Mouse (Mus musculus) forebrain, embryonic 10.5 days (tissue): Measurements from ENCODE around the gene Slc28a3. TPM values are rescaled to one million over a fixed set of nuclear protein-coding genes. Genes with fewer than 3 reads are reported as not detected.

Experiments used
- DNase-seq: peaks from one replicate; pipeline ENCODE4 v3.0.0-alpha.2; 2017; ENCODE audit warnings: low spot score; ENCODE audit errors: extremely low spot score
- H3K27ac ChIP-seq: fragments of 300-500 bp; sonication (generic); 2 replicates; pipeline ENCODE4 v1.5.1; 2016; ENCODE audit warnings: mild to moderate bottlenecking
- H3K27me3 ChIP-seq: fragments of 300-500 bp; sonication (generic); 2 replicates; pipeline ENCODE4 v1.6.1; 2016; ENCODE audit warnings: mild to moderate bottlenecking; ENCODE audit not compliant: poor library complexity, severe bottlenecking
- H3K36me3 ChIP-seq: fragments of 300-500 bp; sonication (generic); replicated peaks from 2 replicates; pipeline ENCODE4 v1.6.1; 2016; ENCODE audit warnings: mild to moderate bottlenecking, moderate library complexity
- H3K4me1 ChIP-seq: fragments of 300-500 bp; sonication (generic); 2 replicates; pipeline ENCODE4 v1.6.1; 2016
- H3K4me3 ChIP-seq: fragments of 300-500 bp; sonication (generic); 2 replicates; pipeline ENCODE4 v1.5.1; 2016; ENCODE audit warnings: mild to moderate bottlenecking, moderate library complexity
- H3K9me3 ChIP-seq: fragments of 300-500 bp; sonication (generic); 2 replicates; pipeline ENCODE4 v1.6.1; 2016; ENCODE audit warnings: mild to moderate bottlenecking, moderate library complexity
- WGBS: fragments of 180-500 bp; shearing (Covaris S2); methylation state at CpG from one replicate; pipeline ENCODE4 v1.1.7; 2016; 5-methylcytosine and 5-hydroxymethylcytosine counted together
- polyA plus RNA-seq: library from polyadenylated mRNA; unstranded; fragments of >200 nt; fragmentation: Nextera tagmentation; extraction: Ambion mirVana; gene quantifications from 2 replicates; pipeline ENCODE4 v1.2.1, GENCODE M21; 2016

Slc28a3 gene
- polyA plus RNA-seq, 1 experiment from 2014 or later = 0.06 TPM

DNA sequence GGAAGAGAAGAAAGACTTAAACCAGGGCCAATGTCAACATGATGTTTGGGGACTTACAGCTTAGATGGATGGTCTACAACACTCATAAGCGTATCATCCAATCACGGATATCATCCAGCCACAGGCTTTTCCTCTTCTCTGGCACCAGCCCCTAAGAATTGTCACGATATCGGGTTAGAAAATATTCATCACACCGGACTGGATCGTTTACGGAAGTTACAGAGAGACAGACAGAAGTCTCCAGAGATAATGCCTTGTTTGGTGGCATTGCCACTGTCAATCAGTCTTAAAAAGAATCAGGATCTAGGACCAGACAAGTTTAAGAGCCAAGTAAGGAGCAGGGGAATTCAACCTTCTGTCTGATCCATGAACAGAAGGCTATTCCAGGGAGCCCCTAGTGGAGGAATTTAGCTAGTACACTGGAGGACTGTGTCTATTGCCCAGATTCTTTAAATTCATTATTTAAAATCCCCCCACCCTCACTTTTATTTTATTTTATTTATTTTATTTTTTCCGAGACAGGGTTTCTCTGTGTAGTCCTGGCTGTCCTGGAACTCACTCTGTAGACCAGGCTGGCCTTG, 96.4 kb downstream of the Slc28a3 start:
- WGBS = 90% methylated on average over 8 of the region's 8 CpGs
- no peaks in the 10 kb centered on the region for H3K27me3 ChIP-seq

DNA sequence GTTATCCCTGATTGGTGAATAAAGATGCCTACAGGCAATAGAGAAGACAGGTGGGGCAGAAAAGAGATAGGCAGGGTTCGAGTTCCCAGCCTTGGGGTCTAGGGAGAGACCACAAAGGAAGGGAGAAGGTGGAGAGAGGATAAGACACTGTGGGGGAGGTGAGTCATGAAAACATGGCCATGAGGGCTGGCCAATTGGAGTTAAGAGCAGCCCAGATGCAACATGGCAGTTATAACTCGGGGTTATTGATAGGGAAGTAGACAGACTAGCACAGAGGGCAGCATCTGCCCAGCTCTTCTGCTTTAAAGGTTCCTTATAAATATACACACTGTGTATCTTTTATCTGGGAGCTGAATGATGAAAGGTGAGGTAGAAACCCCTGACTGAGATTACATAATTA, 98.8 kb downstream of the Slc28a3 start:
- H3K36me3 ChIP-seq = no peaks in the 10 kb centered on the region
- no peaks in the 10 kb centered on the region for H3K9me3 ChIP-seq
- H3K4me3 ChIP-seq = no peak overlapping the region
- 89% methylated on average over 2 of the region's 2 CpGs for whole genome bisulfite sequencing
- H3K4me1 ChIP-seq = no peaks in the 10 kb centered on the region
- H3K27ac ChIP-seq = no peak overlapping the region
- no peak for DNase-seq
- no peaks in the 10 kb centered on the region for H3K27me3 ChIP-seq

More for the DNA sequence above, 96.4 kb downstream of the Slc28a3 start:
- Histone ChIP-seq H3K27ac (no peak overlapping the region), H3K36me3 (no peaks in the 10 kb centered on the region), H3K4me3 (no peak overlapping the region), H3K9me3 (no peaks in the 10 kb centered on the region), H3K4me1 (peaks cover 12% of the 10 kb centered on the region)
- no peak for DNase-seq

DNA sequence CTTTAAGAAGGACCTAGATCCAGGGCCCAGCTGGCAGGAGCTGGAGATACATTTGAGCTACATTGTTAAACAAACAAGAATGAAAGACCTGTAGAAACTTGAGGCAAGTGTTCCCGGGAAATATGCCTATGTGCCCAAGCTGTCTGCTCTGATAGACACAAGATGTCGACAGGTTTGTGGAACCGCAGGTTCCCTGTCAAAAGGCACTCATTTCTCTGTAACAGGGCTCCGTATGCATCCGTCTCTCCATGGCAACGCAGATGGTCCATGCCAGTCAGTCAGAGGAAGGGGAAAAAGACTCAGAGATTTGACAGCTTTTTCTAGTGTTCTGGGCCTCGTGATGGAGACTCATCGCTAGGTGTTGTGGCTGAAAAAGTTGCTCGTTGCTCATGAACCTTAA, 99.4 kb downstream of the Slc28a3 start:
- no peak for DNase-seq

DNA sequence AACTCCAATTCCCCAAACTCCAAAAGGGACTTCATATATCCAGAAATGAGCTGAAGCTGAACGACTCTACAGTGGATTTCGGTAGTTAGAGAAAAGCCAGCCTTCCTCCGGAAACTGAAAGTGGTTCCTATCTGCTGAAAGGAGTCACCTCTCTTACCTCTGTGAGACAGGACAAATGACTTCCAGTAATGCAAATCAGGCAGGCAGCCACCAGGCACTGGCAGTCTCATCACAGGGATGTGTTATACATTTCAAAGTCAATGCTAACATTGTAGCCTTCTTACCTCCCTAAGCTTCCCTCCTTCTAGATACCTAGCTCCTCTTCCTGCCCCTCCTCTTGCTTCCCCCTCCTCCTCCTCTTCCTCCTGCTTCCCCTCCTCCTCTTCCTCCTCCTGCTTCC, 101.4 kb downstream of the Slc28a3 start:
- DNase-seq = no peak
- no peaks in the 10 kb centered on the region for H3K36me3 ChIP-seq
- H3K27ac ChIP-seq = no peak overlapping the region
- H3K9me3 ChIP-seq = no peaks in the 10 kb centered on the region
- WGBS = 71% methylated on average over 3 of the region's 3 CpGs
- no peak overlapping the region for H3K4me3 ChIP-seq
- no peaks in the 10 kb centered on the region for H3K27me3 ChIP-seq
- H3K4me1 ChIP-seq = no peaks in the 10 kb centered on the region

More for the DNA sequence above, 99.4 kb downstream of the Slc28a3 start:
- Histone ChIP-seq H3K36me3 (no peaks in the 10 kb centered on the region), H3K9me3 (no peaks in the 10 kb centered on the region), H3K4me1 (no peaks in the 10 kb centered on the region), H3K27ac (no peak overlapping the region), H3K27me3 (no peaks in the 10 kb centered on the region), H3K4me3 (no peak overlapping the region)
- WGBS = 92% methylated on average over 9 of the region's 9 CpGs

DNA sequence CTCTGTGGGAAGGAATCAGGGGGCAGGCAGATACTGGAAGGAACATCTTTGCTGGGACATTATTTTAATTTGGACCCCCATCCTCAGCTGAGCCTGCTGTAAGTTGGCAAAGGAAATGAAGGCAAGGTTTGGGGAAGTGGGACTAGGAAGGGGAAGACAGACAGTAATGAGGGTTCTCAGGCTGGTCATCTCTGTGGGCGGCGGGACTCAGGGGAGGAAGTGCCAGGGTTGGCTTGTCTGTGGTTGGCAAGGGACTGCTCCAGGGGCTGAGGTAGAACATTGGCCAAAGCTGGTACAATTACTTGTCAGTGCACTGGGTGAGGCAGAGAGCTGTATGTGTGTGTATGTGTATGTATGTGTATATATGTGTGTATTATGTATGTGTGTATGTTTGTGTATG, 107.1 kb downstream of the Slc28a3 start:
- WGBS = 88% methylated on average over 2 of the region's 2 CpGs
- Histone ChIP-seq H3K36me3 (no peaks in the 10 kb centered on the region), H3K4me1 (no peaks in the 10 kb centered on the region; the same call in 1 of the 2 replicates), H3K9me3 (no peaks in the 10 kb centered on the region), H3K4me3 (no peak overlapping the region), H3K27me3 (no peaks in the 10 kb centered on the region), H3K27ac (no peak overlapping the region)
- DNase-seq = no peak

DNA sequence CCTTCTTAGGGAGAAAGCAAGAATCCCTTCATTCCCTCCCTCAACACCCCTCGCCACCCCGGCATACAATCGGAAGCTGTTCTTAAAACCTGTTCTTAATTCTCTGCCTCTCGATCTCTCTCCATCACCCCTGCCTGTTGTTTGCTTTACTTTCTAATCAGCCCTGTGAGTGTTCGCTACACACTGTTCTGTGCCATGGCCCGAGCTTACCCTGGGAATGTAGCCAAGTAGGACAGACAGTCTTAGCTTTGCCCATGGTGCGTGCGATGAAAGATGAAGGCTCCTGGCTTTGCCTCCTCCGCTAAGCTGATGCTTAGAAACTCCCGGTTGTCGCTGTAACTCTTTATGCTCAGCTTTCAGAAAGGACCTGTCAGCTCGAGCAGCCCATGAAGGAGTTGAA, 112.9 kb downstream of the Slc28a3 start:
- DNase-seq = no peak
- H3K4me3 ChIP-seq = no peak overlapping the region
- H3K27ac ChIP-seq = no peak overlapping the region
- no peaks in the 10 kb centered on the region for H3K9me3 ChIP-seq
- H3K36me3 ChIP-seq = no peaks in the 10 kb centered on the region
- 88% methylated on average over 12 of the region's 12 CpGs for WGBS
- peaks cover 15% of the 10 kb centered on the region for H3K4me1 ChIP-seq
- H3K27me3 ChIP-seq = no peaks in the 10 kb centered on the region

Other genes starting within 250 kb of the Slc28a3 start
- gene 2210016F16Rik, start 225.7 kb downstream of the Slc28a3 start, polyA plus RNA-seq = 29.1 and 29.4 TPM in 2 replicates
- 30.8 and 32.7 TPM in 2 replicates for gene Rmi1, start 208.6 kb downstream of the Slc28a3 start, polyA plus RNA-seq
- gene Hnrnpk, start 207.5 kb downstream of the Slc28a3 start, polyA plus RNA-seq = 2,219 and 2,417 TPM in 2 replicates
- 27.8 and 33.2 TPM in 2 replicates for gene Ntrk2, start 195.7 kb upstream of the Slc28a3 start, polyA plus RNA-seq